Mouse (Mus musculus) ES-Bruce4 (cell line): ENCODE measurements around the gene Rhbdl3. TPM values are rescaled to one million over a fixed set of nuclear protein-coding genes. Genes with fewer than 3 reads are reported as not detected.

Experiments used
- H3K27ac ChIP-seq: 2 replicates; pipeline ENCODE4 v1.5.1; 2012; ENCODE audit warnings: low read length, inconsistent platforms; ENCODE audit not compliant: insufficient read depth
- H3K27me3 ChIP-seq: 2 replicates; pipeline ENCODE4 v1.6.1; 2012; ENCODE audit warnings: mild to moderate bottlenecking, low read length, inconsistent platforms; ENCODE audit not compliant: control insufficient read depth, poor library complexity, insufficient read depth, severe bottlenecking
- H3K36me3 ChIP-seq: 2 replicates; pipeline ENCODE4 v1.6.1; 2012; ENCODE audit warnings: inconsistent platforms, mild to moderate bottlenecking, low read length, moderate library complexity; ENCODE audit not compliant: control insufficient read depth, poor library complexity, insufficient read depth, severe bottlenecking
- H3K4me1 ChIP-seq: one replicate; pipeline ENCODE4 v1.8.1; 2011; ENCODE audit warnings: low read length; ENCODE audit not compliant: control insufficient read depth, insufficient read depth
- H3K4me3 ChIP-seq: 2 replicates; pipeline ENCODE4 v1.5.1; 2011; ENCODE audit warnings: low read depth, mild to moderate bottlenecking, low read length
- H3K9ac ChIP-seq: 2 replicates; pipeline ENCODE4 v1.6.1; 2012; ENCODE audit warnings: low read depth, mild to moderate bottlenecking, inconsistent platforms; ENCODE audit not compliant: poor library complexity, severe bottlenecking
- H3K9me3 ChIP-seq: replicated peaks from 2 replicates; pipeline ENCODE4 v1.6.1; 2012; ENCODE audit warnings: mild to moderate bottlenecking, low read length, inconsistent platforms; ENCODE audit not compliant: control insufficient read depth, poor library complexity, insufficient read depth, severe bottlenecking
- CTCF ChIP-seq: IDR thresholded peaks from one replicate; pipeline ENCODE4 v1.8.1; 2011; ENCODE audit warnings: low read depth, low read length
- EP300 ChIP-seq: IDR thresholded peaks from 2 replicates; pipeline ENCODE4 v1.6.1; 2011; ENCODE audit warnings: low read depth, low read length; ENCODE audit not compliant: insufficient read depth
- POLR2A ChIP-seq: IDR thresholded peaks from one replicate; pipeline ENCODE4 v1.8.1; 2011; ENCODE audit warnings: low read length; ENCODE audit not compliant: insufficient read depth
- polyA plus RNA-seq: library from polyadenylated mRNA; stranded (reverse); fragments of >200 nt; gene quantifications from 2 replicates; pipeline ENCODE4 v1.2.4, GENCODE M21; 2011; ENCODE audit warnings: low read depth; ENCODE audit not compliant: missing spikeins, insufficient read depth, insufficient read length

Rhbdl3 gene
- polyA plus RNA-seq, 1 experiment, result 0.69 TPM

DNA sequence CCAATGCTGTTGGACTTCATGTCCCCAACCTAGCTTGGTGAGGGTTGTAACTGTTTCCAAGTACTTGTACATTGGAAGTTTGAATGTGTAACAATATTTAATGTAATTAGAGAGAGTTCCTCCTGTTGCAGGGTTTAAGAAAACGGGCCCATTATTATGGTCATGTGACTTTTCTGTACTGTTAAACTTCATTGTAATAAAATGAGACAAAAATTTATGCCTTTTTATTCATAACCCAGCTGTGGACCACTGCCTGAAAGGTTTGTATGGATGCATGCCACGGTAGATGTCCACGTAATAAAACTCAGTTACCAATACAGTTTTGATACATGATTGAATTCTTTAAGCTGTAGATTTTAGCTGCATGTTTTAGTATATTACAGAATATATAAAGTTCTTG lies 95.2 kb downstream of the Rhbdl3 start:
- Histone ChIP-seq H3K4me3 (no peak overlapping the region), H3K27ac (no peak overlapping the region), H3K36me3 (peaks cover 87% of the 10 kb centered on the region), H3K27me3 (no peaks in the 10 kb centered on the region), H3K4me1 (no peaks in the 10 kb centered on the region), H3K9me3 (no peaks in the 10 kb centered on the region), H3K9ac (no peak overlapping the region)
- TF ChIP-seq EP300 (no peak), POLR2A (no peak), CTCF (no peak)

DNA sequence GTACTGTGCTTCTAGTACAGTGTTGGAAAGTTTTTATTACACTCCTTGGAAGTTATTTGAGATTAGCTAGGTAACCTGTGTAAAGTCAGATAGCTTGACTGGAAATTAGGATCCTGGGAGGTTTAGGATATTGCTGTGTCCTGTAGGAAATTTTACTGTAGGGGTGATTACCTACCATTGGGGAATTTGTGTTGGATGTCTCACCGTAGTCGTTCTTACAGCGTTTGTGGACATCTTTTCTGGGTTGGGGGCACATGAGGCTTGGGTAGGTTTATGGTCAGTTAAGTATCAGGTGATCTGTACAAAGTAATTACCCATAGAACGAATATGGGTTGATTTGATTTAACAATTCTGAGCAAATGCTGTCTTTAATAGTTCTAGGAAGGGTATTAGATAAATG lies 95.9 kb downstream of the Rhbdl3 start:
- no peak for TF ChIP-seq POLR2A
- TF ChIP-seq EP300, result no peak
- no peak for TF ChIP-seq CTCF
- no peaks in the 10 kb centered on the region for H3K4me1 ChIP-seq
- no peak overlapping the region for H3K4me3 ChIP-seq
- no peak overlapping the region for H3K9ac ChIP-seq
- H3K36me3 ChIP-seq, result peaks cover 85% of the 10 kb centered on the region
- H3K27ac ChIP-seq, result no peak overlapping the region
- no peaks in the 10 kb centered on the region for H3K9me3 ChIP-seq
- H3K27me3 ChIP-seq, result no peaks in the 10 kb centered on the region

Other genes starting within 250 kb of the Rhbdl3 start
- gene Crlf3, start 219.9 kb upstream of the Rhbdl3 start, polyA plus RNA-seq, result 50.9 and 59.1 TPM in 2 replicates
- 25.0 and 26.6 TPM in 2 replicates for gene Atad5, start 211.5 kb upstream of the Rhbdl3 start, polyA plus RNA-seq
- gene Tefm, start 158.7 kb upstream of the Rhbdl3 start, polyA plus RNA-seq, result 31.2 and 37.3 TPM in 2 replicates
- gene Adap2, start 146.8 kb upstream of the Rhbdl3 start, polyA plus RNA-seq, result 3.4 and 3.5 TPM in 2 replicates
- 4.5 and 5.3 TPM in 2 replicates for gene Rnf135, start 117.1 kb upstream of the Rhbdl3 start, polyA plus RNA-seq
- gene Rhot1, start 91.9 kb upstream of the Rhbdl3 start, polyA plus RNA-seq, result 52.5 and 52.9 TPM in 2 replicates
- gene 5730455P16Rik, start 77.1 kb downstream of the Rhbdl3 start, polyA plus RNA-seq, result 27.8 and 31.0 TPM in 2 replicates
- 344 and 357 TPM in 2 replicates for gene Zfp207, start 82.4 kb downstream of the Rhbdl3 start, polyA plus RNA-seq
- gene Psmd11, start 127.7 kb downstream of the Rhbdl3 start, polyA plus RNA-seq, result 261 TPM in 2 replicates
- 0.96 and 1.3 TPM in 2 replicates for gene Cdk5r1, start 176.1 kb downstream of the Rhbdl3 start, polyA plus RNA-seq